Mouse (Mus musculus) MEL (cell line): Measurements from ENCODE around the gene H13. TPM values are rescaled to one million over a fixed set of nuclear protein-coding genes. Genes with fewer than 3 reads are reported as not detected.

Experiments used
- DNase-seq: peaks from one replicate; pipeline ENCODE4 v3.0.0; 2011; ENCODE audit warnings: low read depth, low spot score
- H3K27ac ChIP-seq: 2 replicates; pipeline ENCODE4 v1.5.1; 2012; ENCODE audit warnings: low read depth, mild to moderate bottlenecking, control low read depth, low read length, moderate library complexity; ENCODE audit not compliant: control insufficient read depth
- H3K27me3 ChIP-seq, 2 experiments: fragments of 150-350 bp in 1 of 2; sonication (generic) in 1 of 2; 2 replicates each; pipeline ENCODE4 v1.6.1; 2012; ENCODE audit warnings: low read length in 2 of 2, mild to moderate bottlenecking in 2 of 2, improper control_type of control experiment in 1 of 2, moderate library complexity in 1 of 2; ENCODE audit not compliant: insufficient read depth in 2 of 2, control insufficient read depth in 1 of 2
- H3K36me3 ChIP-seq, 2 experiments: 2 replicates each; pipeline ENCODE4 v1.6.1; 2012 to 2014; ENCODE audit warnings: low read length in 2 of 2, improper control_type of control experiment in 1 of 2, inconsistent platforms in 1 of 2, mild to moderate bottlenecking in 1 of 2; ENCODE audit not compliant: insufficient read depth in 2 of 2, control insufficient read depth in 1 of 2
- H3K4me1 ChIP-seq, 2 experiments: fragments of 150-350 bp in 1 of 2; sonication (generic) in 1 of 2; 2 replicates each; pipeline ENCODE4 v1.6.1; 2012; ENCODE audit warnings: low read length in 2 of 2, improper control_type of control experiment in 1 of 2, mild to moderate bottlenecking in 1 of 2; ENCODE audit not compliant: insufficient read depth in 2 of 2, control insufficient read depth in 1 of 2
- H3K4me3 ChIP-seq, 2 experiments: fragments of 150-350 bp in 1 of 2; sonication (generic) in 1 of 2; 2 replicates each; pipeline ENCODE4 v1.5.1; 2012; ENCODE audit warnings: low read depth in 2 of 2, low read length in 2 of 2, mild to moderate bottlenecking in 2 of 2, moderate library complexity in 2 of 2, control low read depth in 1 of 2, improper control_type of control experiment in 1 of 2; ENCODE audit not compliant: control insufficient read depth in 1 of 2, insufficient read depth in 1 of 2
- H3K79me2 ChIP-seq: 2 replicates; pipeline ENCODE4 v1.6.1; 2012; ENCODE audit warnings: mild to moderate bottlenecking, low read length, moderate library complexity; ENCODE audit not compliant: control insufficient read depth, poor library complexity, insufficient read depth
- H3K9ac ChIP-seq: 2 replicates; pipeline ENCODE4 v1.6.1; 2012; ENCODE audit warnings: low read depth, mild to moderate bottlenecking, control low read depth, low read length, moderate library complexity; ENCODE audit not compliant: control insufficient read depth, poor library complexity, severe bottlenecking
- H3K9me3 ChIP-seq: fragments of 150-350 bp; sonication (generic); replicated peaks from 2 replicates; pipeline ENCODE4 v1.6.1; 2012; ENCODE audit warnings: mild to moderate bottlenecking, low read length, improper control_type of control experiment, moderate library complexity; ENCODE audit not compliant: insufficient read depth
- CHD1 ChIP-seq: IDR thresholded peaks from 2 replicates; pipeline ENCODE4 v1.6.1; 2012; ENCODE audit warnings: low read depth, mild to moderate bottlenecking, inconsistent platforms, low read length, improper control_type of control experiment
- CTCF ChIP-seq, 3 experiments: IDR thresholded peaks in 2 of 3; conservative IDR thresholded peaks in 1 of 3; 2 replicates each; pipeline ENCODE4 v1.5.1; 2011 to 2012; ENCODE audit warnings: low read length in 3 of 3, low read depth in 2 of 3, mild to moderate bottlenecking in 2 of 3, improper control_type of control experiment in 1 of 3, inconsistent platforms in 1 of 3, mixed read lengths in 1 of 3, moderate library complexity in 1 of 3; ENCODE audit not compliant: control insufficient read depth in 1 of 3, insufficient read depth in 1 of 3, poor library complexity in 1 of 3, severe bottlenecking in 1 of 3
- E2F4 ChIP-seq: IDR thresholded peaks from 2 replicates; pipeline ENCODE4 v1.6.1; 2011; ENCODE audit warnings: low read depth, low read length, improper control_type of control experiment, borderline replicate concordance
- ELF1 ChIP-seq: IDR thresholded peaks from 2 replicates; pipeline ENCODE4 v1.6.1; 2014; ENCODE audit warnings: low read depth, mild to moderate bottlenecking, inconsistent platforms, low read length, improper control_type of control experiment, moderate library complexity
- ETS1 ChIP-seq: IDR thresholded peaks from 2 replicates; pipeline ENCODE4 v1.6.1; 2012; ENCODE audit warnings: low read depth, mild to moderate bottlenecking, inconsistent platforms, low read length, improper control_type of control experiment, moderate library complexity
- HCFC1 ChIP-seq: IDR thresholded peaks from 2 replicates; pipeline ENCODE4 v1.6.1; 2012; ENCODE audit warnings: low read depth, mild to moderate bottlenecking, inconsistent platforms, low read length, improper control_type of control experiment, moderate library complexity
- JUND ChIP-seq: IDR thresholded peaks from 2 replicates; pipeline ENCODE4 v1.6.1; 2011; ENCODE audit warnings: low read depth, mild to moderate bottlenecking, improper control_type of control experiment, low read length
- KAT2A ChIP-seq: conservative IDR thresholded peaks from 2 replicates; pipeline ENCODE4 v1.6.1; 2012; ENCODE audit warnings: low read depth, low read length, improper control_type of control experiment, inconsistent platforms
- MAX ChIP-seq: IDR thresholded peaks from 2 replicates; pipeline ENCODE4 v1.6.1; 2011; ENCODE audit warnings: low read length, improper control_type of control experiment
- MXI1 ChIP-seq: IDR thresholded peaks from 2 replicates; pipeline ENCODE4 v1.6.1; 2011; ENCODE audit warnings: mild to moderate bottlenecking, low read depth, low read length, improper control_type of control experiment
- MYB ChIP-seq: IDR thresholded peaks from 2 replicates; pipeline ENCODE4 v1.6.1; 2011; ENCODE audit warnings: mild to moderate bottlenecking, low read depth, low read length, improper control_type of control experiment
- MYC ChIP-seq: IDR thresholded peaks from 2 replicates; pipeline ENCODE4 v1.6.1; 2011; ENCODE audit warnings: low read depth, mild to moderate bottlenecking, low read length, improper control_type of control experiment, moderate library complexity
- NELFE ChIP-seq: IDR thresholded peaks from 2 replicates; pipeline ENCODE4 v1.6.1; 2011; ENCODE audit warnings: low read depth, low read length, improper control_type of control experiment
- NRF1 ChIP-seq: IDR thresholded peaks from 2 replicates; pipeline ENCODE4 v1.6.1; 2014; ENCODE audit warnings: low read depth, mild to moderate bottlenecking, inconsistent platforms, low read length, improper control_type of control experiment, moderate library complexity; ENCODE audit not compliant: poor library complexity, insufficient read depth, severe bottlenecking
- POLR2A ChIP-seq, 2 experiments: IDR thresholded peaks; 2 replicates each; pipeline ENCODE4 v1.6.1; 2011 to 2012; ENCODE audit warnings: low read length in 2 of 2, mild to moderate bottlenecking in 2 of 2, control low read depth in 1 of 2, improper control_type of control experiment in 1 of 2, low read depth in 1 of 2, moderate library complexity in 1 of 2; ENCODE audit not compliant: control insufficient read depth in 1 of 2, insufficient read depth in 1 of 2, poor library complexity in 1 of 2
- POLR2AphosphoS2 ChIP-seq: IDR thresholded peaks from 2 replicates; pipeline ENCODE4 v1.6.1; 2011; ENCODE audit warnings: low read length, improper control_type of control experiment
- POLR2AphosphoS5 ChIP-seq: IDR thresholded peaks from 2 replicates; pipeline ENCODE4 v1.6.1; 2012; ENCODE audit warnings: low read depth, borderline replicate concordance, mild to moderate bottlenecking, inconsistent platforms, low read length, moderate library complexity, mixed read lengths
- RAD21 ChIP-seq: IDR thresholded peaks from 2 replicates; pipeline ENCODE4 v1.6.1; 2011; ENCODE audit warnings: mild to moderate bottlenecking, low read depth, low read length, improper control_type of control experiment
- SIN3A ChIP-seq: IDR thresholded peaks from 2 replicates; pipeline ENCODE4 v1.6.1; 2012; ENCODE audit warnings: low read length, improper control_type of control experiment, inconsistent platforms
- TBP ChIP-seq: IDR thresholded peaks from 2 replicates; pipeline ENCODE4 v1.8.0; 2011; ENCODE audit warnings: low read depth, low read length, improper control_type of control experiment
- TCF12 ChIP-seq: IDR thresholded peaks from 2 replicates; pipeline ENCODE4 v1.6.1; 2014; ENCODE audit warnings: low read depth, mild to moderate bottlenecking, inconsistent platforms, low read length, improper control_type of control experiment, moderate library complexity
- USF1 ChIP-seq: IDR thresholded peaks from 2 replicates; pipeline ENCODE4 v1.6.1; 2014; ENCODE audit warnings: low read depth, mild to moderate bottlenecking, inconsistent platforms, low read length, improper control_type of control experiment, moderate library complexity
- ZC3H11A ChIP-seq: IDR thresholded peaks from 2 replicates; pipeline ENCODE4 v1.6.1; 2012; ENCODE audit warnings: low read depth, mild to moderate bottlenecking, inconsistent platforms, low read length, improper control_type of control experiment
- ZKSCAN1 ChIP-seq: IDR thresholded peaks from 2 replicates; pipeline ENCODE4 v1.6.1; 2012; ENCODE audit warnings: low read depth, mild to moderate bottlenecking, inconsistent platforms, low read length, improper control_type of control experiment, moderate library complexity
- polyA plus RNA-seq, 2 experiments: library from polyadenylated mRNA; stranded (reverse) in 1 of 2; unstranded in 1 of 2; fragments of >175 nt in 1 of 2; fragments of >200 nt in 1 of 2; gene quantifications; 2 replicates each; pipeline versions ENCODE4 v1.2.1 to v1.2.4; 2012; ENCODE audit warnings: low replicate concordance in 2 of 2, low read depth in 1 of 2; ENCODE audit not compliant: insufficient read length in 2 of 2, insufficient read depth in 1 of 2, missing spikeins in 1 of 2
- total RNA-seq: library from RNA; depleted of rRNA; stranded (reverse); fragments of 300-350 nt; gene quantifications from 2 replicates; pipeline ENCODE4 v1.2.3, GENCODE M21; 2012

The H13 gene
- total and polyA plus RNA-seq, 3 experiments, result 82.7 to 421 (median 139) TPM

GRCm38 (mm10) chr2:152717652-152718051, 48.4 kb downstream of the H13 start:
- no peak for DNase-seq
- Histone ChIP-seq H3K79me2 (no peaks in the 10 kb centered on the region), H3K27ac (no peak overlapping the region), H3K9ac (no peak overlapping the region), H3K9me3 (no peaks in the 10 kb centered on the region), H3K4me1 (no peaks in the 10 kb centered on the region), H3K36me3 (no peaks in the 10 kb centered on the region), H3K27me3 (no peaks in the 10 kb centered on the region), H3K4me3 (no peak overlapping the region)
- TF ChIP-seq KAT2A (no peak), MAX (no peak), USF1 (no peak), RAD21 (no peak), POLR2AphosphoS5 (no peak), ZC3H11A (no peak)

GRCm38 (mm10) chr2:152718076-152718475, 48.8 kb downstream of the H13 start:
- no peaks in the 10 kb centered on the region for H3K79me2 ChIP-seq
- H3K9me3 ChIP-seq, result no peaks in the 10 kb centered on the region
- no peak for TF ChIP-seq NRF1
- TF ChIP-seq KAT2A, result no peak
- TF ChIP-seq E2F4, result no peak
- TF ChIP-seq ETS1, result no peak
- TF ChIP-seq HCFC1, result no peak
- TF ChIP-seq POLR2A (IDR thresholded peaks at IDR 0.05; ENCODE audit: control insufficient read depth in 1 of 2, insufficient read depth in 1 of 2, low read depth in 1 of 2, low read length in 2 of 2, poor library complexity in 1 of 2), result no peak
- no peak for TF ChIP-seq ZC3H11A
- TF ChIP-seq TBP, result no peak
- TF ChIP-seq CHD1, result no peak
- TF ChIP-seq JUND, result no peak
- TF ChIP-seq MYC, result no peak
- TF ChIP-seq SIN3A, result no peak
- TF ChIP-seq MYB, result no peak
- TF ChIP-seq MXI1, result no peak
- no peak for TF ChIP-seq POLR2AphosphoS2
- no peak for TF ChIP-seq NELFE
- TF ChIP-seq ZKSCAN1, result no peak
- no peak for TF ChIP-seq TCF12
- TF ChIP-seq CTCF (IDR thresholded peaks at IDR 0.05 in 2 of 3, conservative IDR thresholded peaks at IDR 0.05 in 1 of 3; ENCODE audit: control insufficient read depth in 1 of 3, insufficient read depth in 1 of 3, low read depth in 2 of 3, low read length in 3 of 3, poor library complexity in 1 of 3, severe bottlenecking in 1 of 3), result no peak
- TF ChIP-seq ELF1, result no peak
- H3K36me3 ChIP-seq, result no peaks in the 10 kb centered on the region
- DNase-seq, result no peak
- no peak overlapping the region for H3K4me3 ChIP-seq
- H3K4me1 ChIP-seq, result no peaks in the 10 kb centered on the region
- no peaks in the 10 kb centered on the region for H3K27me3 ChIP-seq
- H3K9ac ChIP-seq, result no peak overlapping the region
- H3K27ac ChIP-seq, result no peak overlapping the region
